Mouse (Mus musculus) cerebellum, adult 9-11 months (tissue): ENCODE measurements around the gene Pspn.

Experiments
- DNase-seq: peaks from one replicate; pipeline ENCODE4 v3.0.0; 2022

Gene Pspn

DNA sequence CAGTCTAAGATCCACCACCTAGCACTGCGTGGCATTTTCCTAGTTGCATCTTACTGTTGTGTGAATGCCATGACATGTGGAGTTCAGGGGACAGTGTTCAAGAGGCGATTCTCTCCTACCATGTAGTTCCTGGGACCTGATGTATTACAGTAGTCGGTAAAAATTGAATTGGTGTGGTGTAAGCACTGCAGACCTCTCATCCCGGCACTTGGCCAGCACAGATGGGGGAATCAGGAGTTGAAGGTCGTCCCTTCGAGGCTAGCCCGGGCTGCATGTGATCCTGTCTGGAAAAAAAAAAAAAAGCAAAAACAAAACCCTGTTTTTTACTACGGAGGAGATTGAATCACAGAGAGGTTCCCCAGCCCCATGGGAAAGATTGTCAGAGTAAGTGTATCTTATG, 4.8 kb downstream of the Pspn start:
- DNase-seq = no peak

DNA sequence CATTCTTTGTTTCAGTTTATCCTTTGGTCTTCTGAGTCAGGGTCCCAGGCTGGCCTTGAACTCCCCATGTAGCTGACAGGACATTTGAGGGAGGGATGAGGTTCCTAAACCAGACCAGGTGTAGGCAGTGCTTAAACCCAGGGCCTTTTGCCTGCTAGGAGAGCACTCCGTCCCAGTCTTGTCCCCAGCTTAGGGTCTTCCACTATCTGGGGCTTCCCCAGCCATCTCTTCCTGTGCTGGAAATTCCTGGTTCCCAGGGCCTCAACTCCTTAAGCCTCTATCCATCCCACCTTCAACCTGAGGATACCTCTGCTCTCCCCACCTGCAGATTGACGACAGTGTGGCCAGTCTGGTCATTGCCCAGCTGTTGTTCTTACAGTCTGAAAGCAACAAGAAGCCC, 8.9 kb downstream of the Pspn start:
- peak; percentile 30 for DNase-seq

DNA sequence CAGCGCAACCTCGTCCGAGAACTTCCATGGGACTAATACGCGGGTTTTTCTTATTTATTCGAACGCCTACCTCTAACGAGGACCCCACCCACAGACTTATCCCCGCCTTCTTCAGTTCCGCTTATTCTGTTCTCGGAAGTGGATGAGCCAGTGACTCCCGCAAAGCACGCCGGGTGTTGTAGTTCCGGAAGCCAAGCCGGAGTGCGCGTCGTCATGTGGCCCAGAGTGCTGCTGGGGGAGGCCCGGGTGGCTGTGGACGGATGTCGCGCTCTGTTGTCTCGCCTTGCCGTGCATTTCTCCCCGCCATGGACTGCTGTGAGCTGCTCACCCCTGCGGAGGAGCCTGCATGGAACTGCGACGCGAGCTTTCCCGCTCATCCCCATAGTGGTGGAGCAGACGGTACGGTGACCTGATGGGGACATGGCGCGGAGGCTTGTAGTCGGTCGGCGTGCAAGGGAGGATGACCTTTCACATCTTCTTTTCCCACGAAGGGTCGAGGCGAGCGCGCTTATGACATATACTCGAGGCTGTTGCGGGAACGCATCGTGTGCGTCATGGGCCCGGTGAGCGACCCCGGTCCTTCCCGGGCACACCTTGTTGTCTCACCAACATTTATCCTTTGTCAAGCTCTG, 9.6 kb downstream of the Pspn start, which contains the start of gene Clpp:
TSS of gene Clpp (plus strand) at position 191 of the 632 bp plus-strand sequence.
- peak; percentile 95 for DNase-seq

DNA sequence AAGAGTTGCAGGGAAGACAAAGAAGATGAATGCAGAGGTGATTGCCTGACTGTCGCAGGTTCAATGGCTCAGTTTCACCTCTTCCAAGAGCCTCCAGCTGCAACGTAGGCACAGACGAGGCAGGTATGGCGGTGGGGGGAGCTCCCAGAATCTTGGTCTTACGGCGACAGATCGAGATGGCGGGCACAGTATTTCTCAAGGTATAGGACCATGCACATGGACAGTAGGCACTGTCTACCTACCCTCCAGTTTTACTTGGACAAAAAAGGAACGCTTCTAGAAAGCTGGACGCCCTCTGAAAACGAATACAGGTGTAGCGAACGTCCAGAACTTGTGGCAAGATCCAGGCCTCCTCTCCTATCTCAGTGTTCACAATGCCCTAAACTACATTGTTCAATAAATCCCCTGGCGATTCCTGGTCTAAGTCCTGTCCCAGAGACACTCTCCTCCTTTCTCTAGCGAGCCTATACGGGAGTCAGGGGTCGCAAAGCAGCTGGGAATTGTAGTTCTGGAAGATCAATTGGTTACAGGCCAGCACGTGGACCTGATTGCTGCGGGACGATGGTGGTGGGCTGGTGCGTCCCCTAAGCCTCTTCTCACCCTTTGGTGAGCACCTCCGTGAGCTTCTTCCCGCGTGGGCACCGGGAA, 10.2 kb downstream of the Pspn start:
- DNase-seq = peak; percentile 64

DNA sequence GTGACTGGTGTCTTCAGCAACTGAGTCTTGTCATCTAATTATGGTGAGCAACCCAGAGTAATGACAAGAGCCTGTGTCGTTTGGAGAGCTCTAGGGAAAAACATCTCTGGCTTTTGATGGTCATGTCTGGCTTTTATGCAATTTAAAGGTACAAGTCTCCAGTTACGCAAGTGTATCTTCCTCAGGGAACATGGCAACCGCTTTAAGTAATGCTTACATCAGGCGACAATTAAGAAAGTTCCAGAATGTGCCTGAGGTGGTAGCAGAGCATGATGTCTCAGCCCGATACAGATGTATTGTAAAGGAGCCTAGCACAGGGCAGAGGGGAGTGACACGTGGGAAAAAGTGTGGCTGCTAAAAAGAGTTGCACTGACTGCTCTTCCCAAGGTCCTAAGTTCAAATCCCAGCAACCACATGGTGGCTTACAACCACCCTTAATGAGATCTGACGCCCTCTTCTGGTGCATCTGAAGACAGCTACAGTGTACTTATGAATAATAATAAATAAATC, 10.8 kb downstream of the Pspn start:
- DNase-seq = peak; percentile 48

DNA sequence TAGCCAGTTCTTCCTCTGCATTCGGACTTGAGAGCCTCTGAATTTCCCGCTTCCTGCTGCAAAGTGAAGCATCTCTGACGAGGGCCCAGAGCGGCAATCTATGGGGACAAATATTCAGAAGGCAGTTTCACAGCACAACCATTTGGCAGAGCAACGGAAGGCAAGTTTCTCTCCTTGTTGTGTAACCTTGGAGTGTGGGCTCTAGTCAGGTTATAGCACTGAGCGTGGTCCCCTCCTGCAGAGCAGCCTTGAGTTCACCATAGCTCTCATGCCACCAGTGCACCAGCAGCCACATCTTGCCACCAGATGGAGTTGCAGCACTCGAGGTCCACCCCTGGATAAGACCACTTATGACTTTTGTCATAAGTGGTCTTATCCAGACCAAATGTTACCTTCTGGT, 11.4 kb downstream of the Pspn start:
- DNase-seq = peak; percentile 45

DNA sequence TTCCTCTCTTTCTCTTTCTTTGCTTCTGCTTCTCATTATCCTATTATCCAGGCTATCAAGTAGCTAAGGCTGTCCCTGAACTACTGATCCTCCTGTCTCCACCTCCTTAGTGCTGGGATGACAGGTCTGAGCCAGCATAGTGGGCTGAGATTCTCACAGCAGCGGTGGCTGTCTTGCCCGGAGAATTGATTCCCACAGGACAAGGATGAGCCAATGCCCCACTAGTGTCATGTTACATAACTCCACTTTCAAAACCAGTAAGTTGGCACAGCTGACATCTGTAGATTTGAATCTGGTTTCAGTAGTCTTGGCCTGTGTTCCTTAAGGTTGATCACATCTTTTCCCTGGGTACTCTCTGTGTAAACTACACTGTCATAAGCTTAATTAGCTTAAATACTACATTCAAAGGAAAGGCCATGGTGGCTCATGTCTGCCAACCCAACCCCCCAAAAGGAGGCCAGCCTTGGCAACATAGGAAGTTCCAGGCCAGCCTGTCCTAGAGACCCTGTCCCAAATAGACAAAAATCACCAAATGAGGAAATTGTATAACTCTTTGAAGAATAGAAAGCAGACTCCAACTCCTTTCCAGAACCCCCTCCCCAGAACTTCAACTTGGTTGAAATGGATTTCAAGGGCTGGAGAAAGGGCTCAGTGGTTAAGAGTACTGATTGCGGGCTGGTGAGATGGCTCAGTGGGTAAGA, 13.6 kb downstream of the Pspn start:
- DNase-seq = no peak

DNA sequence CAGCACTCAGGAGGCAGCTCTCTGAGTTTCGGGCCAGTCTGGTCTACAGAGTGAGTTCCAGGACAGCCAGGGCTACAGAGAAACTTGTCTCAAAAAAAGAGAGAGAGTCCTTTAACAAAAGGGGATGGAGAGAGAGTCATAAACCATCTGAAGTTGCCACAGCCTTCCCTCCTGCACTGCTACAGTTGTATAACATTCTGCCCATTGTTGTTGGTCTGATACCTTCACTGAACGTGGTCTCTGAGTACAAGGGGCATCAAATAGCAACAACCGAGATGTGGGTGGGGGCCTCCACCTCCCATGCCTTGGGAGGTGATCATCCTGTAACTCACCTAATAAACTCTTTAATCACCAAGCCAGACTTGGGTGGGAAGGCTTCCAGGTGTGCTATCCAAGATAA, 14.2 kb downstream of the Pspn start:
- DNase-seq = no peak

DNA sequence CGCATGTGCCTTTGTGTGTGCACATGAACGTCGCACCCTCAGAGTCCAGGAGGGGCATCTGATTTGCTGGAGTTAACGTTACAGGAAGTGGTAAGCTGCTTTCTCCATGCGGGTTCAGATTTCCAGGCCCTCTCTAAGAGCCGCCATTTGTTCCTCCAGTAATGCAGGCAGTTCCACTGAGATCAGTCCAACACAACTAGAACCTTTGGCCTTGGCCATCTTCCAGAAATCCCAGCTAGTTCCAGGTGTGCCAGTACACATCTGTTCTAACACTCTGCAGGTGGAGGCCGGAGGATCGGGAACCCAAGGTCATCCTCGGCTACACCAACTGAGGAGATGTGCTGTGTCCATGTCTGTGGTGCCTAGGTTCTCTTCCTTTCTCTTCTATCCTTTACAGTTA, 14.9 kb downstream of the Pspn start:
- DNase-seq = no peak

DNA sequence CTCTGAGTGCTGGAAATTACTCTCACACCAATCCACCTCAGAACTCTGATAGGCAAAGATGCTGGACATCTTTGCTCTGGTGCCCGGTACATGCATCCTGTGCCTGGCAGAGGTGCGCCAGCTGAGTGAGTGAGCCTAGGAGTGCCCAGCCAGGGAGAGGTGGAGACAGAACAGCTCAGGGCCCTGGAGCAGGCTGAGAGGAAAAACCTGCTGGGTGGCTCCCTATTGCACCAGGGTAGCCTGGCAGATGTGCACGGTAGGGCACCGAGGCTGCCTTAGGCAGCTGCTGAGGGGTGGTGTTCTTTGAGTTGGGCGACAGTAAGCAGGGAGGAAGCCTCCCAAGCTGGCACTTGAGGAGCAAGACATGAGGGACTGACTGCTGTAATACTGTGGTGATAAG, 17.8 kb downstream of the Pspn start, which contains the start of gene Acer1:
TSS of gene Acer1 (minus strand) at position 114 of the 400 bp plus-strand sequence.
- no peak for DNase-seq

DNA sequence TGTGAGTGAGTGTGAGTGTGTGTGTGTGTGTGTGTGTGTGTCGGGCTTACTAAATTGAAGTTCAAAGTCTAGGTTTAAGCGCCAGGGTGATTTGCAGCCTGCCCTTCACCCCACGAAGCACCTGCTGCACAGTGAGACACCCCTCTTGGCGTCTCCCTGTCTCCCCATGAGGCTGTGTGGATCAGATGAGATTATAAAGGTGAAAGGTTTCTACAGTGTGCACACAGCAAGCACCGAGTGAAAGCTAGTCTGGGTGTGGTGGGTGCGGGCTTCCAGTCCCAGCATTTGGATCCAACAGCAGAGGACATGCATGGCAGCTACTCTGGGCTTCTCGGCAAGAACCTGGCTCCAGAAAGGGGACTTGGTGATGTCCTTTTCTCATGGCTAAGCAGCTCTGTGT, 18.8 kb downstream of the Pspn start:
- DNase-seq = no peak

DNA sequence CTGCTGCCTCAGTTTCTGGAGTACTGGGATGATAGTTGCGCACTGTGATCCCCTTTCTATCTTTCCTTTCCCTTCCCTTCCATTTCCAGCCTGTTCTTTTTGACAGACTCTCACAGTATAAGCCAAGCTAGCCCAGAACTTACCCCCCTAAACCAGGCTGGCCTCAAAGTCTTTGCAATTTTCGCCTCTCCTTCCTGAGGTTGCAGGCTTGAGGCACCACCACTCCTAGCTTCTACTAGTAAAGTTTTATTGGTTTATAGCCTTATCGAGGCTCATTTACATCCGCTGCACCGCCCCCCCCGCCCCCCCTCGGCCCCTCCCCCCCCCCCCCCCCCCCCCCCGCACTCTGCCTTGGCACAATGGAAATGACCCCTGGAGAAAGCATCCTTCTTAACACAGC, 20.3 kb downstream of the Pspn start:
- no peak for DNase-seq

DNA sequence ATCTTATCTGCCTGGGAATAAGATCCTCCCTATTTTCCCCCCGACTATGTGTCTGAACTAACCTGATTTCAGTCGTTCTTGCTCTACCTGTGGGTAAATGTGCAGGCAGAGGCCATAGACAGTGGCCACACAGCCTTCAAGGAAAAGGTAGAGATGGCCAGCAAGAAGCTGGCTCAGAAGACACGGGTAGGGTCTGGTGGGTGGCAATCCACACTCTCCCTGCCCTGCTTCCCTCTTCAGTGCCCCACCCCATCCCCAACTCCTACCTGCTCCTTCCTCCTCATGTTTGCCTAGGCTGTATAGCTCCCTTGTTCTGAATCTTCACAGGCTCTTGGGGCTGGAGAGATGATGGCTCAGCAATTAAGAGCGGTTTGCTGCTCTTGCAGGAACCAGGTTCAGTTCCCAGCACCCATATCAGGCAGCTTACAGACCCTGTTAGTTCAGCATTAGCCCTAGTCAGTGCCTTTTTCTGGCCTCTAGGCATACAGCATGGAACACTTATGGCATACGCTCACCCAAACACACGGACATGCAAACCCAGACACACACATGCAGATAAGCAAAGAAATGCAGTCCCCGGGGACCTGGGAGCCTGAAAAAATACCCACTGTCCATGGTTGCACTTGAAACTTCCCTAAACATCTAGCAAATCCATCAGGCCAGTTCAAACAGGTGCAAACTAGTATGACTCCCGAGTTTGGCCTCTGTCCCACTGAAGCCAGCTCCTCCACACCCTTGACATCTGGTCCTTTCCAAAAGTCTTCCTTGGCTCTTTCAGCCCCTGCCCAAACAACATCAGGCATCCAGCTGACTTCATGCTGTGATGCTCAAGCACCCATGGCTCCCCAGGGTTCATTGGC, 23.1 kb downstream of the Pspn start:
- no peak for DNase-seq

DNA sequence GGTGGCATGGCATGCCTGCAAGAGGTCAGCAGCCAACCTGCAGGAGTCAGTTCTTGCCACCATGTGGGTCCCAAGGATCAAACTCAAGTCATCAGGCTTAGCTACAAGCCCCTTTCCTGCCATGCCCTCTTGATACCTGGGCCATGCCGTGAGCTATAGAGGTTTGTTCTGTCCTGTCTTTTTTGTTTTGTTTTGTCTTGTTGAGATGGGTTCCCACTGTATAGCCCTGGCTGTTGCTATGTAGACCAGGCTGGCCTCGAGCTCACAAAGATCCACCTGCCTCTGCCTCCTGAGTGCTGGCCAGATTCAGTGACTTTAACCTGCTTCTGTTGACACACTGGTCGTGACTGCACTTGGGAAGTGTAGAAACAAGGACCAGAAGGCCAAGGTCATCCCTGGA, 24.4 kb downstream of the Pspn start:
- no peak for DNase-seq

DNA sequence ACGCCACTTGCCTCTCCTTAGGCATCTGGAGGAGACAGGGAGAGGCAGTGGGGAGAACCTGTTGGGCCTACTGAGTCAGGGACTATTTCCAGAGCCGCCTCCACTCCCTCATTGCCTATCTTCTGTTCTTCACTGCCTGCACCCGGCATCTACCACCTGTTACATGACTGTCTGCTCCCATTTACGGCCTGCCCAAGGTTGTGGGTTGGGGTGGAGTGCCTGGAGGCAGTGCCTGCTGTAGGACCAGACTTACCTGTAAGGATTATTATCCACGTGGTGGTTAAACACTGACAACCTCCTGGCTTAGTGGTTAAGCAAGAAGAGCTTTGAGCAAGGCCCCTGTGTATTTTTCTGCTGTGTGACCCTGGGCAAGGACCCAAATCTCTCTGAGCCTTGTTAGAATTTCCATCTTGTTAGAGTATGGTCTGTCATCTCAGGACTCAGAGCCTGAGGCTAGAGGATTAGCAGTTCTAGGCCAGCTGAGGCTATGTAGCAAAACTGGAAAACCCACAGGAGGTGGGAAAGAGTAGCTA, 25.0 kb downstream of the Pspn start:
- DNase-seq = no peak

DNA sequence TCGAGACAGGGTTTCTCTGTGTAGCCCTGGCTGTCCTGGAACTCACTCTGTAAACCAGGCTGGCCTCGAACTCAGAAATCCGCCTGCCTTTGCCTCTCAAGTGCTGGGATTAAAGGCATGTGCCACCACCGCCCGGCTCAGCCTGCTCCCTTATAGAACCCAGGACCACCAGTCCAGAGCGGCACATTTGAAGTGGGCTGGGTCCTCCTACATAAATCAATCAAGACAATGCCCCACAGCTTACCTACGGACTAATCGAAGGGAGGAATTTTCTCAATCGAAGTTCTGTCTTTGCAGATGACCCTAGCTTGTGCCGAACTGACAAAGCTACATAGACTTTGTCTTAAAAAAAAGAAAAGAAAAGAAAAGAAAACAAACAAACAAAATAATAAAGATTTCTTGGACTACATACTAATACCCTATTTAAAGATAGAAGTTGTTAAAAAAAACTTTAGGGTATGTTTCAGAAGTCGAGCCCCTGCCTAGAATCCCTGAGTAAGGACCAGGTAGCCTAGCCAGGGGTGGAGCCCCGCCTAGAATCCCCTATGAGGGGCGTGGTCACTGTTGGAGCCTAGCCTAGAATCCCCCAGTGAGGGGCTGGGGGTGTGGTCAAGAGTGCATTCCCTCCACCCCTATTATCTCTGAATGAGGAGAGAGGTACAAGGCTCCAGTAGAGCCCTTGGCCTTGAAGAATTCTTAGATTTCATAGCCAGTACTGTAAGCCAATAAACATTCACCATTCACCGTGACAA, 25.7 kb downstream of the Pspn start:
- no peak for DNase-seq

DNA sequence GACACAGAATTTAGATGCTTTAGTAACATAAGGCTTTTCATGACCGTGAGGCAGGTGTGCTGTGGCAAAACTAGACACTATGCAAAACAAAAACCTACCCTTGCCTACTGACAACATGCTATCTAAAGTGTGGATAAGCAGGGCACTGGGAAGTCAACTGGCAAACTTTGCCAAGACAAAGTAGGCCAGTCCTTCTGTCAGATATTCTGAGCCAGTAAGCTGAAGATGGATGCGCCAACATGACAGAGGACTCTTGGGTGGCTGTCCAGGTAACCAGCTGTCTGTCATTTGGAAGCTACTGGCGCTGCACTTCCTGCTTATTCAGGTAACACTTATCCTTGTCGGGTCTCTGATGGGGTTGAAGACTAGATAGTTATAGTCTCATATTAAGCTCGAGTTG, 29.7 kb downstream of the Pspn start:
- no peak for DNase-seq

DNA sequence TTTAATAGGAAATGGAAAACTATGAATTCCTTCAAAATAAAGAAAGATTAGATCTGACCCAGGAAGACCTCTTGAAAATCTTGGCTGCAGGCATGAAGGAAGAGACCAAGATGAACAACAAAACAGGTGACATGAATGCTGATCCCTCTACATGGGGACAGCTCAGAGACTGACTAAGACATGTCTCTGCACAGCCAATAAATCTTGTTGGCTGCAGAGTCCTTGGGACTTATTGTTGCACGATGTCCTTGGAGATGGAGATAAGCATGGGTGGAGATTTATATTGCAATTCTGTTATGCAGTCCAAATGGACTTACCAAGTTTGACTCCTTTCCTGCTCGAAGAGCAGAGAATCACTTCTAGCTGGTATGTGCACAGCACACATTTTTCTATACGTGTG, 30.5 kb downstream of the Pspn start:
- no peak for DNase-seq

DNA sequence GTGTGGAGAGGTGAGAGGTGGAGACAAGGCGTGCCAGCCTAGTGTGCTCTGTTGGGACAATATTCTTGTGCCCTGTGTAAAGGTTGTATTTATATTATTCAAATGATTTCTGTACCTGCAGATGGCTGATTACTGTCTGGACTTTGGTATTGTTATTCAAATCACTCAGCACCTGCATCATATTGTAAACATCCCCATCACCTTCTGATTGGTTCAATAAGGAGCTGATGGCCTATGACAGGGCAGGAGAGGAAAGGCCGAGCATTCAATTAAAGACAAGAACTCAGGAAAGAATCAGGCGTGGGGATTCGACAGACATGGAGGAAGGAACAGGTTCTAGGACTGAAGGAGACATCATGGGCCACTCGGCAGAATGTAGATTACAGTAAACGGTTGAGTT, 36.2 kb downstream of the Pspn start:
- no peak for DNase-seq

DNA sequence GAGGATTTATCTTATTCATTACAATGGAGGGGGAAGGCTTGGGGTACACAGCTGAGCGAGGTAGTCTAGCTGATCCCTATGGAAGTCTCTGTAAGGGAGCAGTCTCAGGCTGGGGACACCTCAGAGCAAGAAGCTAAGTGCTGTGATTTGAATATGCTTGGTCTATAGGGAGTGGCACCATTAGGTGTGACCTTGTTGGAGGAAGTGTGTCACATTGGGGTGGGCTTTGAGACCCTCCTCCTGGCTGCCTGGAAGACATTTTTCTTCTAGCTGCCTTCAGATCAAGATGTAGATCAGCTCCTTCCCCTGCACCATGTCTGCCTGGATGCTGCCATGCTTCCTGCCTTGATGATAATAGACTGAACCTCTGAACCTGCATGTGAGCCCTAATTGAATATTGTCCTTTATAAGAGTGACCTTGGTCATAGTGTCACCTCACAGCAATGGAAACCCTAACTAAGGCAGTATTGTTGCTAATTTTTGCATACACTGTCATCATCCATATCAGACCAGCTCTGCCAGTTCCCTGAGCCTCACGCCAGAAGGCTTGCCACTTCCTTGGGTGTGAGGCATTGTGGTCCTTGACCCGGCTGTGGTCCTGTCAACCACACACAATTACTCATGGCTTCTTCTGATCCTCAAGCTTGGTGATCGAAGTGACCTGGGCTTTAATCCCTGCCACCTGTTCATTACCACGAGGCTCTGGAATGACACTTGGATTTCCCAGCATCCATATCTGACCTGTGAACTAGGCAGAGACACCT, 37.0 kb downstream of the Pspn start:
- DNase-seq = no peak

DNA sequence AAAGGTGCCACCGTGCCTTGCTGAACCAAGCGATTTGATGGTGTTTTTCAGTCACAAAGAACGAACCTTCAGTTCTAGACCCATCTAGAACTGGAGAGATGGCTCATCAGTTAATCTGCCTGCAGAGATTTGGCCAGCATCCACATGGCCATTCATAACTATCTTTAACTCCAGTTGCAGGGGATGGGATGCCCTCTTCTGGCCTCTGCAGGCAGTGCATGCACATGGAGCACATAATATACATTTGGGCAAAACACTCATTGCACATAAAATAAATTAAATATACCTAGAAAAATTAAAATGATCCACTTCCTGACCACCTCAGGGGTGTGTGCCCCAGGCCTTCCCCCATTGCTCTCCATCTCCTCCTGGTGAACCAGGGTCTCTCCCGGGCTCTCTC, 37.9 kb downstream of the Pspn start:
- DNase-seq = no peak
